Mouse (Mus musculus): ENCODE data around the gene 1600014C23Rik.

The 1600014C23Rik gene

GRCm38 (mm10) chr17:45767536-45768146 lies 34.0 kb upstream of the 1600014C23Rik start:
- H3K4me3 ChIP-seq (replicated peaks; ENCODE audit: low read length): peak overlapping the region; percentile 46; the same call in 1 of the 2 replicates
- no peaks in the 10 kb centered on the region for H3K9me3 ChIP-seq (ENCODE audit: low read length)
- H3K4me1 ChIP-seq (replicated peaks; ENCODE audit: low read depth, low read length): peaks cover 88% of the 10 kb centered on the region
- H3K27me3 ChIP-seq (ENCODE audit: insufficient read depth, low read length): no peaks in the 10 kb centered on the region
- no peaks in the 10 kb centered on the region for H3K36me3 ChIP-seq (ENCODE audit: insufficient read depth, low read length)
- no peak for TF ChIP-seq POU5F1 (IDR thresholded peaks at IDR 0.05; ENCODE audit: borderline replicate concordance, low read length)
- TF ChIP-seq NANOG (IDR thresholded peaks at IDR 0.05; ENCODE audit: borderline replicate concordance, low read length): peak; percentile 20; the same call in 1 of the 2 replicates
- no peak for TF ChIP-seq CTCF (conservative IDR thresholded peaks at IDR 0.05; ENCODE audit: low read length)

GRCm38 (mm10) chr17:45766735-45767535 lies 33.3 kb upstream of the 1600014C23Rik start:
- no peaks in the 10 kb centered on the region for H3K27me3 ChIP-seq (ENCODE audit: insufficient read depth, low read length)
- peaks cover 85% of the 10 kb centered on the region for H3K4me1 ChIP-seq (replicated peaks; ENCODE audit: low read depth, low read length)
- TF ChIP-seq NANOG (IDR thresholded peaks at IDR 0.05; ENCODE audit: borderline replicate concordance, low read length) (no peak), POU5F1 (IDR thresholded peaks at IDR 0.05; ENCODE audit: borderline replicate concordance, low read length) (no peak), CTCF (conservative IDR thresholded peaks at IDR 0.05; ENCODE audit: low read length) (no peak)
- no peaks in the 10 kb centered on the region for H3K9me3 ChIP-seq (ENCODE audit: low read length)
- no peaks in the 10 kb centered on the region for H3K36me3 ChIP-seq (ENCODE audit: insufficient read depth, low read length)
- peak overlapping the region; percentile 46 for H3K4me3 ChIP-seq (replicated peaks; ENCODE audit: low read length)

- Histone ChIP-seq H3K27me3 (ENCODE audit: insufficient read depth, low read length) (peaks cover 3% of the 10 kb centered on the region; the same call in 1 of the 2 replicates), H3K9me3 (ENCODE audit: low read length) (no peaks in the 10 kb centered on the region), H3K4me3 (replicated peaks; ENCODE audit: low read length) (no peak overlapping the region), H3K36me3 (ENCODE audit: insufficient read depth, low read length) (no peaks in the 10 kb centered on the region), H3K4me1 (replicated peaks; ENCODE audit: low read depth, low read length) (peaks cover 84% of the 10 kb centered on the region)
- TF ChIP-seq NANOG (IDR thresholded peaks at IDR 0.05; ENCODE audit: borderline replicate concordance, low read length) (no peak), CTCF (conservative IDR thresholded peaks at IDR 0.05; ENCODE audit: low read length) (no peak), POU5F1 (IDR thresholded peaks at IDR 0.05; ENCODE audit: borderline replicate concordance, low read length) (no peak)
Measured at GRCm38 (mm10) chr17:45765914-45766313, 32.3 kb upstream of the 1600014C23Rik start.

- H3K27me3 ChIP-seq (ENCODE audit: insufficient read depth, low read length): peaks cover 5% of the 10 kb centered on the region; the same call in 1 of the 2 replicates
Measured at GRCm38 (mm10) chr17:45763188-45763587, 29.5 kb upstream of the 1600014C23Rik start.

GRCm38 (mm10) chr17:45761902-45762301 lies 28.3 kb upstream of the 1600014C23Rik start:
- no peak for TF ChIP-seq CTCF (conservative IDR thresholded peaks at IDR 0.05; ENCODE audit: low read length)
- TF ChIP-seq POU5F1 (IDR thresholded peaks at IDR 0.05; ENCODE audit: borderline replicate concordance, low read length): no peak
- no peak for TF ChIP-seq NANOG (IDR thresholded peaks at IDR 0.05; ENCODE audit: borderline replicate concordance, low read length)
- H3K4me3 ChIP-seq (replicated peaks; ENCODE audit: low read length): no peak overlapping the region
- no peaks in the 10 kb centered on the region for H3K9me3 ChIP-seq (ENCODE audit: low read length)
- H3K27me3 ChIP-seq (ENCODE audit: insufficient read depth, low read length): peaks cover 5% of the 10 kb centered on the region; the same call in 1 of the 2 replicates
- H3K4me1 ChIP-seq (replicated peaks; ENCODE audit: low read depth, low read length): peaks cover 58% of the 10 kb centered on the region
- H3K36me3 ChIP-seq (ENCODE audit: insufficient read depth, low read length): no peaks in the 10 kb centered on the region

More at GRCm38 (mm10) chr17:45763188-45763587, 29.5 kb upstream of the 1600014C23Rik start:
- Histone ChIP-seq H3K4me1 (replicated peaks; ENCODE audit: low read depth, low read length) (peaks cover 63% of the 10 kb centered on the region), H3K9me3 (ENCODE audit: low read length) (no peaks in the 10 kb centered on the region), H3K4me3 (replicated peaks; ENCODE audit: low read length) (no peak overlapping the region), H3K36me3 (ENCODE audit: insufficient read depth, low read length) (no peaks in the 10 kb centered on the region)
- TF ChIP-seq CTCF (conservative IDR thresholded peaks at IDR 0.05; ENCODE audit: low read length) (no peak), NANOG (IDR thresholded peaks at IDR 0.05; ENCODE audit: borderline replicate concordance, low read length) (0 out of 2 replicates have a peak, but pooled peaks have one; percentile 3), POU5F1 (IDR thresholded peaks at IDR 0.05; ENCODE audit: borderline replicate concordance, low read length) (no peak)

GRCm38 (mm10) chr17:45760965-45761645 lies 27.5 kb upstream of the 1600014C23Rik start:
- no peak overlapping the region for H3K4me3 ChIP-seq (replicated peaks; ENCODE audit: low read length)
- H3K27me3 ChIP-seq (ENCODE audit: insufficient read depth, low read length): peaks cover 5% of the 10 kb centered on the region; the same call in 1 of the 2 replicates
- H3K4me1 ChIP-seq (replicated peaks; ENCODE audit: low read depth, low read length): peaks cover 58% of the 10 kb centered on the region
- no peaks in the 10 kb centered on the region for H3K36me3 ChIP-seq (ENCODE audit: insufficient read depth, low read length)
- H3K9me3 ChIP-seq (ENCODE audit: low read length): no peaks in the 10 kb centered on the region
- TF ChIP-seq NANOG (IDR thresholded peaks at IDR 0.05; ENCODE audit: borderline replicate concordance, low read length): no peak
- no peak for TF ChIP-seq POU5F1 (IDR thresholded peaks at IDR 0.05; ENCODE audit: borderline replicate concordance, low read length)
- no peak for TF ChIP-seq CTCF (conservative IDR thresholded peaks at IDR 0.05; ENCODE audit: low read length)

GRCm38 (mm10) chr17:45759751-45760150 lies 26.1 kb upstream of the 1600014C23Rik start:
- TF ChIP-seq NANOG (IDR thresholded peaks at IDR 0.05; ENCODE audit: borderline replicate concordance, low read length) (no peak), POU5F1 (IDR thresholded peaks at IDR 0.05; ENCODE audit: borderline replicate concordance, low read length) (no peak), CTCF (conservative IDR thresholded peaks at IDR 0.05; ENCODE audit: low read length) (no peak)
- H3K9me3 ChIP-seq (ENCODE audit: low read length): no peaks in the 10 kb centered on the region
- peaks cover 47% of the 10 kb centered on the region for H3K4me1 ChIP-seq (replicated peaks; ENCODE audit: low read depth, low read length)
- no peak overlapping the region for H3K4me3 ChIP-seq (replicated peaks; ENCODE audit: low read length)
- no peaks in the 10 kb centered on the region for H3K36me3 ChIP-seq (ENCODE audit: insufficient read depth, low read length)
- peaks cover 8% of the 10 kb centered on the region for H3K27me3 ChIP-seq (ENCODE audit: insufficient read depth, low read length)

- Histone ChIP-seq H3K4me3 (replicated peaks; ENCODE audit: low read length) (no peak overlapping the region), H3K27me3 (ENCODE audit: insufficient read depth, low read length) (peaks cover 8% of the 10 kb centered on the region), H3K4me1 (replicated peaks; ENCODE audit: low read depth, low read length) (peaks cover 44% of the 10 kb centered on the region), H3K9me3 (ENCODE audit: low read length) (no peaks in the 10 kb centered on the region), H3K36me3 (ENCODE audit: insufficient read depth, low read length) (no peaks in the 10 kb centered on the region)
- TF ChIP-seq NANOG (IDR thresholded peaks at IDR 0.05; ENCODE audit: borderline replicate concordance, low read length) (no peak), CTCF (conservative IDR thresholded peaks at IDR 0.05; ENCODE audit: low read length) (no peak), POU5F1 (IDR thresholded peaks at IDR 0.05; ENCODE audit: borderline replicate concordance, low read length) (no peak)
Measured at GRCm38 (mm10) chr17:45758808-45759207, 25.2 kb upstream of the 1600014C23Rik start.

Data from E14TG2a.4 (cell line).